8 mouse cellular contexts compared by ENCODE assay signal in the genomic region with DNA sequence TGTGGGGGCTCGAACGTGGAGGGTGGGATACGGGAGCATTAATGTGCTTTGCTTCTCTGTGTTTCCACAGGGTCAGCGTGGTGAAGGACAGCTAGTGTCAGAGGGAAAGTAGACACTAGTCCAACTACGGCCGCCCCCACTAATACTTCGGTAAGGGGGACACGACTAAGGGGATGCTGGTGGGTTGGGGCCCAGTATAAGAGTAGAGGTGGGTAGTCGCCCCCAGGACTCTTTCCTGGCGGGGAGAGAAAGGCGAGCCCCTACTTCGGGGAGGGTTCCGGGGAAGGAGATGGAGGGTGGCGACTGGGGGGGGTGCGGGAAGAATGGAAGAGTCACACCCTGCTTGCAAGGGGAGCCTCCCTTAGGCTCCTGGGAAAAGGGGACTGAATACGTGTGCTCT. TPM values are rescaled to one million over a fixed set of nuclear protein-coding genes. Genes with fewer than 3 reads are reported as not detected.
DNase-seq lines count a peak whose midpoint lies in the region; ATAC-seq and TF ChIP-seq lines count a peak whose summit lies in the region.

No protein-coding gene starts in this region.

- no peak for TF ChIP-seq POLR2A in limb, embryonic 14.5 days (IDR thresholded peaks at IDR 0.05; ENCODE audit: borderline replicate concordance, extremely low read depth, insufficient read depth, insufficient read length)

- no peak for ATAC-seq in heart, embryonic 14.5 days (ENCODE audit: insufficient number of reproducible peaks, insufficient read depth, low FRiP score, low read depth)
- no peak for ATAC-seq in limb, embryonic 14.5 days (ENCODE audit: low FRiP score, low read depth)
- peak; percentile 2; the same call in 1 of the 2 replicates for ATAC-seq in neural tube, embryonic 12.5 days (ENCODE audit: low FRiP score, low read depth)

- 20% methylated on average over 14 of the region's 16 CpGs for WGBS in heart, embryonic 14.5 days
- WGBS in limb, embryonic 14.5 days: 32% methylated on average over 15 of the region's 16 CpGs
- 19% methylated on average over 16 of the region's 16 CpGs for WGBS in neural tube, embryonic 12.5 days

- no peak overlapping the region for H3K27ac ChIP-seq in heart, embryonic 14.5 days (replicated peaks in 1 of 2; ENCODE audit: control insufficient read depth in 1 of 2, insufficient read depth in 1 of 2, low read depth in 2 of 2, low read length in 2 of 2)
- H3K27ac ChIP-seq in limb, embryonic 14.5 days (replicated peaks; ENCODE audit: low read depth, low read length): no peak overlapping the region
- H3K27ac ChIP-seq in neural tube, embryonic 12.5 days: no peak overlapping the region

- peak overlapping the region; percentile 84 for H3K4me2 ChIP-seq in heart, embryonic 14.5 days (ENCODE audit: low read length)
- peak overlapping the region; percentile 68 for H3K4me2 ChIP-seq in limb, embryonic 14.5 days (replicated peaks; ENCODE audit: low read depth, low read length, severe bottlenecking)
- H3K4me2 ChIP-seq in neural tube, embryonic 12.5 days (replicated peaks): peak overlapping the region; percentile 75

- H3K9me3 ChIP-seq in heart, embryonic 14.5 days (ENCODE audit: control insufficient read depth, low read length): no peaks in the 10 kb centered on the region
- H3K9me3 ChIP-seq in limb, embryonic 14.5 days (ENCODE audit: control insufficient read depth, low read length): no peaks in the 10 kb centered on the region
- H3K9me3 ChIP-seq in neural tube, embryonic 12.5 days: no peaks in the 10 kb centered on the region

- H3K4me3 ChIP-seq in heart, embryonic 14.5 days (ENCODE audit: control insufficient read depth in 1 of 2, insufficient read depth in 1 of 2, low read depth in 1 of 2, low read length in 2 of 2): peak overlapping the region; percentile 51 to 69
- peak overlapping the region; percentile 52 for H3K4me3 ChIP-seq in limb, embryonic 14.5 days (replicated peaks; ENCODE audit: low read length)
- peak overlapping the region; percentile 21 for H3K4me3 ChIP-seq in neural tube, embryonic 12.5 days

- DNase-seq in layer of hippocampus, adult 11-12 months (ENCODE audit: low spot score): peak; percentile 3
- no peak for DNase-seq in layer of hippocampus, postnatal 25 days (ENCODE audit: extremely low spot score in 1 of 2, low spot score in 1 of 2)
- DNase-seq in cerebellum, postnatal 10 days: peak; percentile 12 to 24
- DNase-seq in limb, embryonic 14.5 days (ENCODE audit: low spot score): no peak
- DNase-seq in layer of hippocampus, postnatal 36 days: no peak
- DNase-seq in spleen, postnatal 14 days (ENCODE audit: low spot score in 2 of 2): no peak

- H3K27me3 ChIP-seq in heart, embryonic 14.5 days (ENCODE audit: control insufficient read depth, insufficient read depth, low read length): 0 out of 2 replicates have a peak, but pooled peaks cover 3% of the 10 kb centered on the region
- no peaks in the 10 kb centered on the region for H3K27me3 ChIP-seq in limb, embryonic 14.5 days (ENCODE audit: control insufficient read depth, insufficient read depth, low read length)
- no peaks in the 10 kb centered on the region for H3K27me3 ChIP-seq in neural tube, embryonic 12.5 days (replicated peaks)

- H3K9ac ChIP-seq in heart, embryonic 14.5 days (ENCODE audit: low read length): peak overlapping the region; percentile 57
- peak overlapping the region; percentile 55; the same call in 1 of the 2 replicates for H3K9ac ChIP-seq in limb, embryonic 14.5 days (ENCODE audit: low read depth, low read length, severe bottlenecking)
- H3K9ac ChIP-seq in neural tube, embryonic 12.5 days: no peak overlapping the region

- no peaks in the 10 kb centered on the region; a peak in 1 of 4 replicates for H3K4me1 ChIP-seq in heart, embryonic 14.5 days (ENCODE audit: control insufficient read depth in 2 of 2, insufficient read depth in 2 of 2, low read length in 2 of 2)
- 0 out of 2 replicates have a peak, but pooled peaks cover 5% of the 10 kb centered on the region for H3K4me1 ChIP-seq in limb, embryonic 14.5 days (ENCODE audit: control insufficient read depth, insufficient read depth, low read length)
- peaks cover 5% of the 10 kb centered on the region; the same call in 1 of the 2 replicates for H3K4me1 ChIP-seq in neural tube, embryonic 12.5 days

- H3K36me3 ChIP-seq in heart, embryonic 14.5 days (ENCODE audit: control insufficient read depth, insufficient read depth, low read length): no peaks in the 10 kb centered on the region
- H3K36me3 ChIP-seq in limb, embryonic 14.5 days (ENCODE audit: control insufficient read depth, insufficient read depth, low read length): no peaks in the 10 kb centered on the region
- H3K36me3 ChIP-seq in neural tube, embryonic 12.5 days: no peaks in the 10 kb centered on the region

RNA-seq across cellular contexts. Expression of a gene that starts 1.6 kb away (rescaled TPM):
- total RNA-seq in layer of hippocampus, postnatal 25 days (2021): 10 to 100 TPM; 15.2 to 19.3 TPM
- 4.7 and 5.0 TPM in 2 replicates for polyA plus RNA-seq in heart, embryonic 14.5 days (2014; fragmentation: Nextera tagmentation; extraction: Ambion mirVana)
- 7.9 and 8.6 TPM in 2 replicates for polyA plus RNA-seq in limb, embryonic 14.5 days (2012; rRNA removed)
- 6.8 and 6.9 TPM in 2 replicates for polyA plus RNA-seq in limb, embryonic 14.5 days (2014; fragmentation: Nextera tagmentation; extraction: Ambion mirVana)
- polyA plus RNA-seq in neural tube, embryonic 12.5 days (2016; fragmentation: Nextera tagmentation; extraction: Ambion mirVana): 5.4 and 5.9 TPM in 2 replicates
- 10 to 100 TPM; 16.4 to 18.3 TPM for total RNA-seq in layer of hippocampus, postnatal 36 days (2021)

Comparison
In these comparisons a context has a peak if more than half of its experiments do, and no peak if none do; other contexts are left out.
1. DNase-seq: peak in layer of hippocampus, adult 11-12 months (single experiment) and cerebellum, postnatal 10 days (2 of 2); none in layer of hippocampus, postnatal 25 days (0 of 2), limb, embryonic 14.5 days (single experiment), layer of hippocampus, postnatal 36 days (0 of 2) and spleen, postnatal 14 days (0 of 2).
2. Peak in every context shown above with its lines, with median percentiles within 50 percentile points of each other: H3K4me2 ChIP-seq and H3K4me3 ChIP-seq.